12 mouse cellular contexts compared by ENCODE assay signal in the genomic region with DNA sequence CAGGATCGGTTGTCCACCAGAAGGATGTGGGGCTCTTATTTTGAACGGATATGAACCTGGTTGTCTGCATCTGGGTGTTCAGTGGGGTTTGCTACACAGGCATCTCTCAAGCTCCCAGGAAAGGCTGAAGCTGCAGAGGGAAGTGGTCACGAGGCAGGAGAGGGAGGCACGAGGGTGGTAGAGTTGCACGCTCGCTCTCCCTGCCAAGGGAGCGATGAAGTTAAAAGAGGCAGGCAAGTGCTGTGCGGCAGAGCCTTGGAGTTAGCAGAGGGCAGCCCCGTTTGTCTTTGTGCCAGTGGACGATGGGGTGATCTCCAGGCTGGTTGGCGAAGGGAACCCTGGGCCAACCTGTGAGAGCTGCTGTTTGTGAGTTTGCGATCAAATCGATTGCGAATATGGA.
DNase-seq lines count a peak whose midpoint lies in the region; ATAC-seq and TF ChIP-seq lines count a peak whose summit lies in the region.
"Had no signal": no experiment of that assay in that cellular context is flagged by ENCODE, and none has a peak within 500 bp of the region (broad histone marks: within the 10 kb centered on the region; RNA-seq: fewer than 3 reads in every experiment).

No protein-coding gene starts in this region.

- no peaks in the 10 kb centered on the region for H3K27me3 ChIP-seq in forebrain, embryonic 11.5 days (ENCODE audit: control insufficient read depth, insufficient read depth, low read length)
- no peaks in the 10 kb centered on the region for H3K27me3 ChIP-seq in forebrain, embryonic 15.5 days
- H3K27me3 ChIP-seq in kidney, postnatal 0 days (ENCODE audit: insufficient read depth, low read length): no peaks in the 10 kb centered on the region
- H3K27me3 ChIP-seq: stomach, embryonic 15.5 days had no signal

- H3K9me3 ChIP-seq in forebrain, embryonic 11.5 days (ENCODE audit: control insufficient read depth, low read length): peaks cover 2% of the 10 kb centered on the region; the same call in 1 of the 2 replicates
- no peaks in the 10 kb centered on the region for H3K9me3 ChIP-seq in forebrain, embryonic 15.5 days
- no peaks in the 10 kb centered on the region for H3K9me3 ChIP-seq in kidney, postnatal 0 days (replicated peaks; ENCODE audit: low read length)
- H3K9me3 ChIP-seq: stomach, embryonic 15.5 days had no signal

- ATAC-seq in forebrain, embryonic 11.5 days (replicated peaks; ENCODE audit: low FRiP score): no peak
- no peak for ATAC-seq in forebrain, embryonic 15.5 days (replicated peaks)
- ATAC-seq in kidney, postnatal 0 days (replicated peaks; ENCODE audit: low FRiP score, low read depth): no peak; the same call in 1 of the 2 replicates
- ATAC-seq in megakaryocyte, adult 5-6 weeks (ENCODE audit: poor library complexity, severe bottlenecking): no peak

- no peak for TF ChIP-seq CTCF in kidney, postnatal 0 days (IDR thresholded peaks at IDR 0.05; ENCODE audit: low read depth)

- no peaks in the 10 kb centered on the region for H3K36me3 ChIP-seq in forebrain, embryonic 11.5 days (ENCODE audit: control insufficient read depth, insufficient read depth, low read length)
- H3K36me3 ChIP-seq in forebrain, embryonic 15.5 days: no peaks in the 10 kb centered on the region
- no peaks in the 10 kb centered on the region for H3K36me3 ChIP-seq in kidney, postnatal 0 days (ENCODE audit: insufficient read depth, low read length)
- H3K36me3 ChIP-seq: stomach, embryonic 15.5 days had no signal

- no peak overlapping the region for H3K27ac ChIP-seq in forebrain, embryonic 11.5 days (ENCODE audit: low read depth, low read length)
- H3K27ac ChIP-seq in forebrain, embryonic 15.5 days (replicated peaks): no peak overlapping the region
- H3K27ac ChIP-seq in kidney, postnatal 0 days: no peak overlapping the region
- H3K27ac ChIP-seq: macrophage; stomach, embryonic 15.5 days had no signal

- no peak overlapping the region for H3K9ac ChIP-seq in forebrain, embryonic 11.5 days (ENCODE audit: low read length)
- no peak overlapping the region for H3K9ac ChIP-seq in forebrain, embryonic 15.5 days (replicated peaks)
- H3K9ac ChIP-seq in kidney, postnatal 0 days (ENCODE audit: low read depth, low read length): no peak overlapping the region
- H3K9ac ChIP-seq: stomach, embryonic 15.5 days had no signal

- no peak overlapping the region for H3K4me3 ChIP-seq in forebrain, embryonic 11.5 days (ENCODE audit: low read depth, low read length)
- no peak overlapping the region for H3K4me3 ChIP-seq in forebrain, embryonic 15.5 days
- no peak overlapping the region for H3K4me3 ChIP-seq in kidney, postnatal 0 days (replicated peaks; ENCODE audit: low read depth, low read length)
- H3K4me3 ChIP-seq: erythroblast, embryonic 14.5 days; stomach, embryonic 15.5 days had no signal

- peak; percentile 54 for DNase-seq in forebrain, embryonic 11.5 days (ENCODE audit: low spot score)
- DNase-seq in right cerebral cortex, adult 18-20 months: peak; percentile 38
- DNase-seq in right cerebral cortex, postnatal 4 days: no peak
- DNase-seq in kidney, postnatal 0 days (ENCODE audit: low spot score): peak; percentile 70
- peak; percentile 14 for DNase-seq in testis, postnatal 14 days (ENCODE audit: low spot score)
- no peak for DNase-seq in layer of hippocampus, adult 9-10 months (ENCODE audit: low spot score)
- DNase-seq: heart, postnatal 4 days had no signal

- peaks cover 1% of the 10 kb centered on the region; the same call in 1 of the 2 replicates for H3K4me1 ChIP-seq in forebrain, embryonic 11.5 days (replicated peaks; ENCODE audit: control insufficient read depth, insufficient read depth, low read length)
- peaks cover 3% of the 10 kb centered on the region; the same call in 1 of the 2 replicates for H3K4me1 ChIP-seq in forebrain, embryonic 15.5 days
- H3K4me1 ChIP-seq in kidney, postnatal 0 days (replicated peaks; ENCODE audit: insufficient read depth, low read length): no peaks in the 10 kb centered on the region
- H3K4me1 ChIP-seq: stomach, embryonic 15.5 days had no signal

- H3K4me2 ChIP-seq in forebrain, embryonic 11.5 days (ENCODE audit: low read depth, low read length, severe bottlenecking): no peak overlapping the region
- H3K4me2 ChIP-seq in forebrain, embryonic 15.5 days (replicated peaks): no peak overlapping the region
- peak overlapping the region; percentile 16 for H3K4me2 ChIP-seq in kidney, postnatal 0 days (ENCODE audit: low read length)
- H3K4me2 ChIP-seq: stomach, embryonic 15.5 days had no signal

- WGBS in forebrain, embryonic 11.5 days: 30% methylated on average over 14 of the region's 14 CpGs
- WGBS in forebrain, embryonic 15.5 days: 24% methylated on average over 14 of the region's 14 CpGs
- 44% methylated on average over 14 of the region's 14 CpGs for WGBS in kidney, postnatal 0 days

Comparison
In these comparisons a context has a peak if more than half of its experiments do, and no peak if none do; other contexts are left out.
1. DNase-seq: peak in forebrain, embryonic 11.5 days (single experiment), right cerebral cortex, adult 18-20 months (single experiment), kidney, postnatal 0 days (single experiment) and testis, postnatal 14 days (single experiment); none in right cerebral cortex, postnatal 4 days (single experiment) and layer of hippocampus, adult 9-10 months (single experiment).